Mouse (Mus musculus) embryonic fibroblast, embryonic 13.5 days (primary cell): Measurements from ENCODE around the gene Rfc4.

Source experiments
- CTCF ChIP-seq: IDR thresholded peaks from 2 replicates; pipeline ENCODE4 v1.5.1; 2011; ENCODE audit warnings: mild to moderate bottlenecking, control low read depth, low read length, moderate library complexity, borderline replicate concordance; ENCODE audit not compliant: insufficient read depth
- POLR2A ChIP-seq: IDR thresholded peaks from 2 replicates; pipeline ENCODE4 v1.6.1; 2011; ENCODE audit warnings: low read depth, mild to moderate bottlenecking, control low read depth, low read length, moderate library complexity

GRCm38 (mm10) chr16:23124398-23124797, 3.1 kb downstream of the Rfc4 start:
- no peak for TF ChIP-seq POLR2A
- no peak for TF ChIP-seq CTCF
